Mouse (Mus musculus): ENCODE results near the gene Itgal.
"Not testable (repeated sequence)": the region's sequence is repeated elsewhere in the genome, so short reads cannot be mapped to it uniquely, and the experiment has no call there.

Itgal gene

DNA sequence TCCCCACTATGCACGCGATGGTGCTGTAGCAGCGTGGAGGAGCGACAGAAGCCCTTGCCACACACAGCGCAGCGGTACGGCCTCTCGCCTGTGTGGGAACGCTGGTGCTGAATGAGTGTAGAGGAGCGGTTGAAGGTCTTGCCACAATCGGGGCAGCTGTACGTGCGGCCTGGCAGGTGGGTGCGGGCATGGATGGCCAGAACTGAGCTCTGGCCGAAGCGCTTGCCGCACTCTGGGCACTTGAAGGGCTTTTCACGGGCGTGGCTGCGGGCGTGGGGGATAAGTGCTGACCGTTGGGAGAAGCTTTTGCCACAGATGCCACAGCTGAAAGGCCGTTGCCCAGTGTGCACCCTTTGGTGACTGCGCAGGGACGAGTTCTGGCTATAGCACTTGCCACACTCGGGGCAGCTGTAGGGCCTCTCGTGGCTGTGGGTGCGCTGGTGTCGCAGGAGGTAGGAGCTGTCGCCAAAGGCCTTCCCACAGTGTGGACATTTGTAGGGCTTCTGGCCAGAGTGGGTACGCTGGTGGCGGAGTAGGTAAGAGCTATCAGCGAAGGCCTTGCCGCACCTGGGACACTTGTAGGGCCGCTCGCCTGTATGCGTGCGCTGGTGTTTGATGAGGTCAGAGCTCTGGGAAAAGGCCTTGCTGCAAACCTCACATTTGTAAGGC, 47.4 kb downstream of the Itgal start:
- DNase-seq: peak; percentile 27

GRCm38 (mm10) chr7:127344371-127344770, 48.3 kb downstream of the Itgal start:
- DNase-seq: peak; percentile 27

DNA sequence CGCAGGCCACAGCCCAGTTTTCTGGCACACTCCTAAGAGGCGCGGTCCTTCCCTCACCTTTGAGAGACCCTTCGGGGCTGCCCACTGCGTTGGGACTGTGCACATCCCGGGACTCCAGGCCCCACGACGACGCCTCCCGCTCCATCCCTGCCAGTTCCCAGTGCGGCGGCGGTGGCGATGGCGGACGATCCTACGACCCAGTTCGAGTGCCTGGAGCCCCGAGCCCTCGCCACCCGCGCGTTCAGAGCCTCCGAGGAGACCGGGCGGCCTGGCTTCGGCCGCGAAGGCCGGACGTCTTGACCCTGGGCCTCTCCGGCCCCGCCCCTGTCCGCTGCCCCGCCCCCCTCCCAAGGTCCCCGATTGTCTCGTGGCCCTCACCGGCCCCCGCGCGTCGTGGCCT, 49.0 kb downstream of the Itgal start:
- no peak for DNase-seq

DNA sequence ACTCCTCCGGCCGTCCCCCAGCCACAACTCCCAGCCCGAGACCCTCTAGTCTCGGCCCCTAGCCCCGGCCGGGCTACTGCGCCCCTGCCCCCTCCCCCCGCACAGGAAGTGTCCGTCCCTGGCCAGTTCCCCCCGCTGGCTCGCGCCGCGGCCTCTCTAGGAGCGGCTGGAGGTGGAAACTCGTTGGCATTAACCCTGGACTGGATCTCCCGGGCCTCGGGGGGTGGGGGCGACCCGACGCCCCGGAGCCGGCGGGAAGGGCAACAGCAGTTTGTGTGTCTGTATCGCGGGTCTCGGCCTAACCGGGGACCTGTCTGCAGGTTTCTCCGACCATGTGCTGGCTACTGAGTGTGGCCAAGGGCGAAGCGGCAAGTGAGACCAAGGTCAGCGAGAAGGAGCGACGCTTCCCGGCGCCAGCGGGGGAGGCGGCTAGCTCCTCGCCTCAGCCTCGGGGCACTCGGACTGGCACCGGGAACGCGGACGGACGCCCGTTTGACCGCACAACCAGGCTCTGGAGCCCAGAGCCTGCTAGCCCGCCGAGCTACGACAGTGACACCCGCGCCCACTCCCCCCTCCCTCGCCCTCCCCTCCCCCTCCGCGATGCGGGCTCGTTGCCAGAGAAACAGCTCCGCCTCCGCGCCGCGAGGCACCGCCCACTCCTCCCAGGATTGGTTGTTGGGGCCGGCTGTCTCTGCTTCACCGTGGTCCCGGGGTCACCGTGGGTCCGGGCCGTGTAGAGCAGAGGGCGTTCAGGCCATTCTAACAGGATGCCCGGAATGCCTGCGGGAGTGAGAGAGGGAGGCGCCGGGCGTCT, 49.7 kb downstream of the Itgal start, which contains the start of gene Zfp768:
Gene Zfp768, minus strand, starts transcription at position 78 of the 814 bp plus-strand sequence.
- DNase-seq: peak; percentile 92

DNA sequence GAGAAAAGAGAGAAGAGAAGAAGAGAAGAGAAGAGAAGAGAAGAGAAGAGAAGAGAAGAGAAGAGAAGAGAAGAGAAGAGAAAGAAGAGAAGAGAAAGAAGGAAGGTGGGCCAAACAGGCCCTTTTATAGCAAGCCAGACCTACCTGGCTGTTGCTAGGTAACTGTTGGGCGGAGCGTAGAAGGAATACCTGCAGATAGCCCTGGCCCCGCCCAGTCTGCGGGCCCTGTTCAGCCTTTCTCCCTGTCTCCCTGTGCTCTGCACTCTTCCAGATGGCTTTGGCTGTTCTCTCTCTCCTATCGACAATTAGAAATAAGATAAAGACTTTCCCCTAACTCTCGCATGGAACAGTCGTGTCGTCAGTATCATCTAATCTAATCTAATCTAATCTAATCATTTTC, 50.6 kb downstream of the Itgal start:
- DNase-seq: peak; percentile 24

- DNase-seq: no peak
Observed at GRCm38 (mm10) chr7:127351230-127352004, 55.4 kb downstream of the Itgal start.

GRCm38 (mm10) chr7:127355796-127356195, 59.7 kb downstream of the Itgal start:
- no peak for DNase-seq

GRCm38 (mm10) chr7:127357871-127358270, 61.8 kb downstream of the Itgal start:
- DNase-seq: no peak

DNA sequence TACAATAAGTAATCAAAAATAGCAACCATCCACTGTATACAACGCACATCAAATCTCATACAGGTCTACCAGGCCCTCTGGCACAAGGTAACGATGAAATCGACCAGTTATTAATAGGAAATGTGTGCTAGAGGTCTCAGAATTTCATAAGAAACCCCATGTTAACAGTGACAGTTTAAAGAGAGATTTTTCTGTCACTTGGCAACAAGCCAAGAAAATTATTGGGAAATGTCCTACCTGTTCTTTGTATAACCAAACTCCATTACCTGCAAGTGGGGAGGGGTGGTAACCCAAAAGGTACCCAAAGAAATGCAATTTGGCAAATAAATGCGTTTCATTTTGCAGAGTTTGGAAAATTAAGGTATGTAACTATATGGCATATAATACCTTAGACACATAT, 62.4 kb downstream of the Itgal start:
- no peak for DNase-seq

DNA sequence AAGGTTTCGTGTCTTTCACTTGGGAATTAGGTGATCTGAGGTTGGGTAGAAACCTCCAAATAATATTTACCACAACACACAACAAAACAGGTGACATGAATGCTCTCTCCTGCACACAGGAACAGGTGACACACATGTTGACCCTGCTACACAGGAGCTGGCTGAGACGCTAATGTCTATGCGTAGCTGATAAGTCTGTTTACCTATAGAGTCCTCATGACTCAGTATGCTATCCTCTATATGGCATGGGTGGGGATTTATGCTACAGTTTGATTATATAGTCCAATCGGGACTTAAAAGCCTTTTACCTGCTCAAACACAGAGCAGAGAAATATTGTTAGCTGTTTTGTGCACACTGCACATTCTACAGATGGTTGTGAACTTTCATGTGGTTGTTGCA, 64.2 kb downstream of the Itgal start:
- no peak for DNase-seq

- DNase-seq: no peak
Observed at GRCm38 (mm10) chr7:127361449-127361848, 65.4 kb downstream of the Itgal start.

DNA sequence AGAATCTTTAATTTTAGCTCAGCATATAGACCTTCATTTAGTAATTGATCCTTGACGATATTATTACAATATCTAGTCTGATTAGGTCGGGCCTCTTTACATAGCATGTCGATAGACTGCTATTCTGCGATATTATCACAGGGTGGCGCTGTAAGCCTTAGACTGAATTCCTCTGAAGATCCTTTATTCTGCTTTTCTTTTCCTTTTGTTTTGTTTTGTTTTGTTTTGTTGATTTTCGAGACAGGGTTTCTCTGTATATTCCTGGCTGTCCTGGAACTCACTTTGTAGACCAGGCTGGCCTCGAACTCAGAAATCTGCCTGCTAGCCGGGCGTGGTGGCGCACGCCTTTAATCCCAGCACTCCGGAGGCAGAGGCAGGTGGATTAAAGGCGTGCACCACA, 66.4 kb downstream of the Itgal start:
- not testable (repeated sequence) for DNase-seq

GRCm38 (mm10) chr7:127363475-127363921, 67.4 kb downstream of the Itgal start:
- peak; percentile 64 for DNase-seq

GRCm38 (mm10) chr7:127364166-127364565, 68.1 kb downstream of the Itgal start:
- DNase-seq: peak; percentile 42

- no peak for DNase-seq
Observed at GRCm38 (mm10) chr7:127366249-127366648, 70.2 kb downstream of the Itgal start.

DNA sequence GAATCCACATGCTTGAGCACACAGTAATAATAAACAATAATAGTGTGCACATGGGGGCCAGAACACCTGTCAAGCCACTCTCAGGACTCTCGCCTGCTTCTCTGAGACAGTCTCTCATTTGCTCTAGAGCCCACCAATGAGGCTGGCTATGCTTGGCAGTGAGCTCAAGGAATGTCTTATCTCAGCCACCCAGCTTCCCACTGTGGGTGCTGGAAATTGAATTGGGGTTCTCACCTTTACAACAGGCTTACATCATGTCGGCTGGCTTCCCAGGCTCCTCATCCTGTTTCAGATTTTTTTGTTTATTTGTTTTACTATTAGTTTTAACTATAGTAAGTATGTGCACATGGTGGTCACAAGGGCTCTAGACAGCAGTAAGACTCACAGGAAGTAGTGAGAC, 75.2 kb downstream of the Itgal start:
- no peak for DNase-seq

- not testable (repeated sequence) for DNase-seq
Observed at GRCm38 (mm10) chr7:127371870-127372269, 75.8 kb downstream of the Itgal start.

- peak; percentile 93 for DNase-seq
Observed at GRCm38 (mm10) chr7:127375271-127376245, 79.5 kb downstream of the Itgal start, which contains the start of gene Zfp747. Zfp747 (minus strand) TSS chr7:127376050.

GRCm38 (mm10) chr7:127378310-127378921, 82.4 kb downstream of the Itgal start:
- DNase-seq: no peak

All from cerebellum, adult 11 months (tissue).